Mouse (Mus musculus) liver, embryonic 12.5 days (tissue): Measurements from ENCODE around the gene Kcnk3. TPM values are rescaled to one million over a fixed set of nuclear protein-coding genes. Genes with fewer than 3 reads are reported as not detected.
A peak's percentile ranks its signal among the peaks of the same experiment; 100 is the strongest.

Source experiments
- ATAC-seq: fragments of 200-750 bp; cut with Nextera tagmentation; 2 replicates; pipeline ENCODE4 v1.8.0; 2017; ENCODE audit warnings: moderate number of reproducible peaks, mild to moderate bottlenecking, moderate library complexity
- H3K27ac ChIP-seq: fragments of 300-500 bp; sonication (generic); 2 replicates; pipeline ENCODE4 v1.5.1; 2016; ENCODE audit warnings: mild to moderate bottlenecking
- H3K27me3 ChIP-seq: fragments of 300-500 bp; sonication (generic); replicated peaks from 2 replicates; pipeline ENCODE4 v1.6.1; 2016; ENCODE audit warnings: mild to moderate bottlenecking, moderate library complexity
- H3K36me3 ChIP-seq: fragments of 300-500 bp; sonication (generic); 2 replicates; pipeline ENCODE4 v1.6.1; 2016; ENCODE audit warnings: mild to moderate bottlenecking, moderate library complexity
- H3K4me1 ChIP-seq: fragments of 300-500 bp; sonication (generic); 2 replicates; pipeline ENCODE4 v1.6.1; 2016
- H3K4me2 ChIP-seq: fragments of 300-500 bp; sonication (generic); 2 replicates; pipeline ENCODE4 v1.6.1; 2016; ENCODE audit warnings: mild to moderate bottlenecking, moderate library complexity
- H3K4me3 ChIP-seq: fragments of 300-500 bp; sonication (generic); 2 replicates; pipeline ENCODE4 v1.5.1; 2016; ENCODE audit warnings: mild to moderate bottlenecking, moderate library complexity
- H3K9ac ChIP-seq: fragments of 300-500 bp; sonication (generic); 2 replicates; pipeline ENCODE4 v1.6.1; 2016; ENCODE audit warnings: mild to moderate bottlenecking, moderate library complexity
- H3K9me3 ChIP-seq: fragments of 300-500 bp; sonication (generic); replicated peaks from 2 replicates; pipeline ENCODE4 v1.6.1; 2016; ENCODE audit warnings: mild to moderate bottlenecking, moderate library complexity
- WGBS: fragments of 180-500 bp; shearing (Covaris S2); methylation state at CpG from one replicate; pipeline ENCODE4 v1.1.7; 2016; ENCODE audit not compliant: insufficient replicate concordance; 5-methylcytosine and 5-hydroxymethylcytosine counted together
- polyA plus RNA-seq: library from polyadenylated mRNA; unstranded; fragments of >200 nt; fragmentation: Nextera tagmentation; extraction: Ambion mirVana; gene quantifications from 2 replicates; pipeline ENCODE4 v1.2.1, GENCODE M21; 2016

Gene Kcnk3
- polyA plus RNA-seq, 1 experiment from 2014 or later, result 0.08 TPM

DNA sequence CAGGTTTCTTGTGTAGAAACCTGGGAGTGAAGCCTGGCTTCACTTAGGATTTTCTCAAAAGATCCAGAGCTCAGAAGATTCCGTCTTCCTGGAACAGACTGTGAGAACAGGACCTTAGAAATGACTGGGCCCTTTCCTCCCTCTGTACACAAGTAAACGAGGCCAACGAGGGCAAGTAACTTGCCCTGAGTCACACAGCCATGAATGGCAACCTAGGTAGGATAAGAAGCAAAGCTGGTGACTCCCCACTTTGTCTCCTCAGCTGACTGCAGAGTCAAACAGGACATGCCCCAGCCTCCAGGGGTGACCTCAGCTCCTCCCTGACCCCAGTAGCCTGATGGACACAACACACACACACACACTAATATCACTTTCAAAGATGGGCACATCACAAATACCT is 37.4 kb downstream of the Kcnk3 start:
- H3K4me3 ChIP-seq, result no peak overlapping the region
- H3K36me3 ChIP-seq, result no peaks in the 10 kb centered on the region
- no peak overlapping the region for H3K27ac ChIP-seq
- peaks cover 70% of the 10 kb centered on the region for H3K27me3 ChIP-seq
- no peak overlapping the region for H3K4me2 ChIP-seq
- H3K9me3 ChIP-seq, result no peaks in the 10 kb centered on the region
- H3K4me1 ChIP-seq, result peaks cover 13% of the 10 kb centered on the region
- H3K9ac ChIP-seq, result no peak overlapping the region
- 48% methylated on average over 3 of the region's 3 CpGs for WGBS
- ATAC-seq, result no peak

DNA sequence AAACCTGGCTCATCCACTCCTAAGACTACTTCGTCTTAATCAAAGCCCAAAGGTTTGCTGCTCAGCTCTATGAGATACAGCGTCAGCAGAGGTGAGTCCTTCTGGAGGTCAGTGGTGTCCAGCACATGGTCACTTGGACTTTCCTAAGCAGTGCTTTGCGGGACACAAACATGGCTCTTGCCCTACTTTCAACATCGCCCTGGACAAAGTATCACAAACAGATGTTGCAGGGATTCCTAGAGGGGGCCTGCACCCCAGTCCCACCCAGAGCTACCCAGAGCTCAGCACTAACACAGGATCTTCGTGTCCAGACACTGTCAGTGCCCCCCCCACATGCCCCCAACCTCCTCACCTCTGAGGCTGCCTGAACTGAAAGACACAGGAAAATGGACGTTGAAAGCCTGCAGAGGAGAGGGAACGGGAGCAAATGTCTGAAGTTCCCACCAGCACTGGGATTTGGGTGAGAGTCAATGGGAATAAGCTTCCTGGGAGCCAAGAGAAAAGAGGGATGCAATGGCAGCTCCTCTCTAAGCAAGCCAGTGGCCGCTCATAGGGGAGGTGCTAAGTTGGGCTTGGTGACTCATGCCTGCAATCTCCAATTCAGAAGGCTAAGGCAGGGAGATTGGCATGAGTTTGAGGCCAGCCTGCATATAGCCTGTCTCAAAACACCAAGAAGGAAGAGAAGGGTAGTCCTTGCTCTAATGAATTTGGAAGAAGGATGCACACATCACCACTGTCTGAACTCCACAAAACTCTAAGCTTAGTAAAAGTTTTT is 38.5 kb downstream of the Kcnk3 start:
- Histone ChIP-seq H3K9ac (no peak overlapping the region), H3K9me3 (no peaks in the 10 kb centered on the region), H3K4me2 (no peak overlapping the region), H3K27me3 (peaks cover 68% of the 10 kb centered on the region), H3K36me3 (no peaks in the 10 kb centered on the region), H3K4me1 (peaks cover 13% of the 10 kb centered on the region), H3K4me3 (no peak overlapping the region), H3K27ac (no peak overlapping the region)
- 58% methylated on average over 8 of the region's 8 CpGs for WGBS
- no peak for ATAC-seq

DNA sequence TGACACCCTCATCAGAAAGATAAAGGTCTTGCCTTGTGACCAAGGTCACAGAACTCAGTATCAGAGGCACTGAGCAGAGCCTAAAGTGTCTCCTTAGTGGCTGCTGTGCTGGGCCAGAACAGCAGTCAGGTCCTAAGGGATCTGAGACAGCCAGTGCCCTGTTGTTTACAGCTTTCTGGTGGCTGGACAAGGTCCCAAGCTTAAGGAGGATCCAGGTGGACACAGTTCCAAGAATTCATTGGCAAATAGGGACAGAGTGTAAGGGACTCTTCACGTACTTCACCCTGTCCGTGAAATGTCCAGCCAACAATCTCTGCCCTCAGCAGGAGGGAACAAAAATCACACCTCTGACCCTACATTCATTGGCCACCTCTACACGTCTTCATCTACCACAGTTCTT is 40.5 kb downstream of the Kcnk3 start:
- H3K4me3 ChIP-seq, result no peak overlapping the region
- ATAC-seq, result no peak
- H3K36me3 ChIP-seq, result no peaks in the 10 kb centered on the region
- WGBS, result 60% methylated on average over 3 of the region's 3 CpGs
- peaks cover 48% of the 10 kb centered on the region for H3K27me3 ChIP-seq
- no peak overlapping the region for H3K9ac ChIP-seq
- no peaks in the 10 kb centered on the region for H3K4me1 ChIP-seq
- no peak overlapping the region for H3K4me2 ChIP-seq
- H3K27ac ChIP-seq, result no peak overlapping the region
- H3K9me3 ChIP-seq, result no peaks in the 10 kb centered on the region

DNA sequence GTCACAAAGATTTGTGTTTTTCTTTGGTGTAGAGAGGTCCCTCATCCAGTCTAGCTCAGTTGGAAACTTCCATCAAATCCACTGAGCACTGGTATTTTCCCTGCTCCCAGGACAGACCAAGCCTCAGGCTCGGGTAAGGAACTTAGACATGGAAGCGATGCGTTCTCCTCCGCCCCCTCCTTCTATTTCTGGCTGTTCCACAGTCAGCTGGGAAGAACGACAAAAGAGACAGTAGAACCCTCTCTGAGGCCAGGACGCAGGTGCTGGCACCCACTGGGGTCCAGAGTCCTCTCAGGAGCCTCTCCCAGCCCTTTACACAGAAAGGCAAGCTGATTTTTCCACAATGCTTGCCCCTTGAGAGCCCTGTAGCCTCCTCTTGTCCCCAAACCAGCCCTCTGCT is 42.4 kb downstream of the Kcnk3 start:
- H3K36me3 ChIP-seq, result no peaks in the 10 kb centered on the region
- no peak overlapping the region for H3K27ac ChIP-seq
- H3K4me3 ChIP-seq, result no peak overlapping the region
- 59% methylated on average over 6 of the region's 6 CpGs for WGBS
- H3K4me2 ChIP-seq, result no peak overlapping the region
- H3K4me1 ChIP-seq, result no peaks in the 10 kb centered on the region
- no peak overlapping the region for H3K9ac ChIP-seq
- no peak for ATAC-seq
- H3K9me3 ChIP-seq, result no peaks in the 10 kb centered on the region
- peaks cover 40% of the 10 kb centered on the region for H3K27me3 ChIP-seq

DNA sequence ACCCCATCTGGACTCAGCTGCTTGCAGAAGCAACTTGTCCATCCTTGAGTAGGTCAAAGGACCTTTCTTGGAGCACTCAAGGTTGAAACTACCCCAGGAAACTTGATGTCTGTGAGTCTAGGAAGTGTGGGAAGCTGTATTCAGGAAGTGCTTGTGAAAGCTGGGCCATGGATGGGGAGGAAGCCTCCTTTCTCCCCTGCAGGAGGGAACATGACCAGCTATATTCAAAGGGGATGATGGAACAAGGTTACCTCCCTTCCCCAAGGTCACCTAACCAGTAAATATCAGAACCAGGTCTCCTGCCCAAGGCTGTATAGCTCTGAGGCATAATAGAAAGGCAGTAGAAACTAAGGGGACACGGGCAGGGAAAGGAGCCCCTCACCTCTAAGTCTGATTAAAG is 44.2 kb downstream of the Kcnk3 start:
- no peak overlapping the region for H3K27ac ChIP-seq
- H3K36me3 ChIP-seq, result no peaks in the 10 kb centered on the region
- no peak for ATAC-seq
- no peaks in the 10 kb centered on the region for H3K9me3 ChIP-seq
- no peak overlapping the region for H3K4me3 ChIP-seq
- H3K9ac ChIP-seq, result no peak overlapping the region
- H3K4me1 ChIP-seq, result no peaks in the 10 kb centered on the region
- peaks cover 38% of the 10 kb centered on the region for H3K27me3 ChIP-seq
- no peak overlapping the region for H3K4me2 ChIP-seq
- 39% methylated on average over 1 of the region's 1 CpGs for WGBS

DNA sequence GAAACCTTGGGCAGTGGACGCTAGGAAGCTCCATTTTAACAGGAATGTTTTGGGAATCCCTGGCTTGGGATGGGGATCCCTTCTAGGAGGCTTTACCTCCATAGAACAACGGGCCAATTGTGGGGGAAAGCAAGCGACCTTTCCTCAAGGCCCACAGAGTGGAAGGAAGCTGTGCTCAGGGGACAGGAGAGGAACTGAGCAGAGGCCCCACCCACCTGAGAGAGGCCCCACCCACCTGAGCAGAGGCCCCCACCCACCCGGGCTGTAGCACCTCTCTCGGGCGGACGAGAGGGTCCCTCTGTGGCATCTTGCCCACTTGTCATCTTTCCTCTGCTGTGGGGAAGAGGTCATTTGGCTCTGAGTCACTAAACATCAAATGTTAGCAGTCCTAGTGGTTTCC is 49.0 kb downstream of the Kcnk3 start:
- 31% methylated on average over 7 of the region's 7 CpGs for WGBS
- no peak overlapping the region for H3K9ac ChIP-seq
- no peak overlapping the region for H3K27ac ChIP-seq
- no peak for ATAC-seq
- H3K4me3 ChIP-seq, result no peak overlapping the region
- H3K4me2 ChIP-seq, result no peak overlapping the region
- peaks cover 36% of the 10 kb centered on the region for H3K27me3 ChIP-seq
- H3K36me3 ChIP-seq, result no peaks in the 10 kb centered on the region
- peaks cover 5% of the 10 kb centered on the region for H3K4me1 ChIP-seq
- no peaks in the 10 kb centered on the region for H3K9me3 ChIP-seq

DNA sequence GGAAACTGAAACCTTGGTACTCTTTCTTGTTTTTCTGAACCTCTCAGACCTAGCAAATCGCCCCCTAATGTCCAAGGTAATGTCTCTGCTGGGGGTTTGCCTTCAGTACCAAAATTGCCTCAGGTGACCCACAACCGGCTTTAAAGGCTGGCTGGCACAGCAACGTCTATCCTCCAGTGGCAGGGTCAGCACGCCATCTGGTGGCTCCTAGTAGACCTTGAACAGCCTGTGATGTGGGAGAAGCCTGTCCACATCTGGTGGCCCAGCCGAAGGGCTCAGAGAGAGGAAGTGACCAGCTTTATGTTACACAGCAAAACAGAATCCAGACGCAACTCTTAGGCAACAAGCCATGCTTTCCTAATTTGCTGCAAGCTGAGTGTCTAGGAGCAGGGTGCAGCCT is 50.1 kb downstream of the Kcnk3 start:
- Histone ChIP-seq H3K27ac (no peak overlapping the region), H3K36me3 (no peaks in the 10 kb centered on the region), H3K4me2 (no peak overlapping the region), H3K4me1 (peaks cover 5% of the 10 kb centered on the region), H3K27me3 (peaks cover 41% of the 10 kb centered on the region), H3K9ac (no peak overlapping the region), H3K9me3 (no peaks in the 10 kb centered on the region), H3K4me3 (no peak overlapping the region)
- ATAC-seq, result no peak
- 1% methylated on average over 6 of the region's 6 CpGs for WGBS

DNA sequence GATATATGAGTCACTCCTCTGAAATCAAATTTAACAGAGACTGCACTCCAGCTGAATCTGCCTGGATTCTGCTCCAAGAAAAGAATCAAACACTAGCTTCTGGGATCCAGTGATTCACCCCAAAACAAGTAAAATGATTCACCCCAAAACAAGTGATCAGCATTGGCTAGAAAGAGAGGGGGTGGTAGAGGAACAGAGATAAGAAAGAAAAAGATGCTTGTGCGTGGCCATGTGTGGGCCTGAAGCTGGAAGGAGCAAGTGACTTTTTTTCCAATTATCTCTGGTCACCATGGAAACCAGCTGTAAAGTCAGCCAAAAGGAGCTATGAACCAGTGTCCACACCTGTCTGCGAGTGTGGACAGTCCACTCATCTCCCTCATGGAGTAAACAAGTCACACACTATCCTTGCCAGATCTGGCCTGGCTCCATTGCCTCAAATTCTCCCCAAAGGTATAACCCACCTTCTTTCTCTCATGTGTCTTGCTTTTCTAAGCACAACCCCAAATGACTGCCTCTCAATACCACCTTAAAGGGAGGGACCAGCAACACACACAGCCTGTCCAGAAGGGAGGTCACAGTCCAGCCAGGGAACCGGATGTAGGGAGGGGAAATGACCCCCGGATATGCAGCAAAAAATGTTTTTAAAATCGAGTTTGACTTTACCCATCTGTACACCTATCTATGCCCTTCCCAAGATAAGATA is 55.7 kb downstream of the Kcnk3 start:
- Histone ChIP-seq H3K4me2 (no peak overlapping the region), H3K27me3 (peaks cover 18% of the 10 kb centered on the region), H3K9ac (no peak overlapping the region), H3K4me3 (no peak overlapping the region), H3K36me3 (no peaks in the 10 kb centered on the region), H3K4me1 (peaks cover 22% of the 10 kb centered on the region), H3K27ac (no peak overlapping the region), H3K9me3 (no peaks in the 10 kb centered on the region)
- ATAC-seq, result no peak
- WGBS, result 39% methylated on average over 5 of the region's 5 CpGs

DNA sequence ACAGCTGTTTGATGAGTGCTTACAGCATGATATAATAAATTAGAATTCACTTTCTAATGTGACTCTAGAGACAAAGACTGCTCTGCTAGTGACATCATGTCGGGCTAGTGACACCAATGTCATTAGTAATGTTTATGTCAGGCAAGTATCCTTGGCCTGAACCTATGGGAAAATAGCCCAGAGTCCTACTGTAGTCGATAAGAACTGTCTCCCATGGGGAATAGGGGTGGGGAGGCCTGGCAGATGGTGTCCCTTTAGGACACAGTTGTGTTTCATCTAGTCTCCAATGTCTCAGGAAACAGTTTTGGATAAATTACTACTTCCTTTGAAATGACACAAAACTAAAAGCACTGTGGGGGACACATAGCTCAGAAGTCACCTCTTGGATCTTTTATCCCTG is 58.1 kb downstream of the Kcnk3 start:
- no peak overlapping the region for H3K9ac ChIP-seq
- no peak overlapping the region for H3K27ac ChIP-seq
- H3K36me3 ChIP-seq, result no peaks in the 10 kb centered on the region; the same call in 1 of the 2 replicates
- H3K9me3 ChIP-seq, result no peaks in the 10 kb centered on the region
- 60% methylated on average over 2 of the region's 2 CpGs for WGBS
- H3K27me3 ChIP-seq, result peaks cover 5% of the 10 kb centered on the region
- H3K4me1 ChIP-seq, result peaks cover 40% of the 10 kb centered on the region
- no peak overlapping the region for H3K4me2 ChIP-seq
- ATAC-seq, result no peak
- H3K4me3 ChIP-seq, result no peak overlapping the region

DNA sequence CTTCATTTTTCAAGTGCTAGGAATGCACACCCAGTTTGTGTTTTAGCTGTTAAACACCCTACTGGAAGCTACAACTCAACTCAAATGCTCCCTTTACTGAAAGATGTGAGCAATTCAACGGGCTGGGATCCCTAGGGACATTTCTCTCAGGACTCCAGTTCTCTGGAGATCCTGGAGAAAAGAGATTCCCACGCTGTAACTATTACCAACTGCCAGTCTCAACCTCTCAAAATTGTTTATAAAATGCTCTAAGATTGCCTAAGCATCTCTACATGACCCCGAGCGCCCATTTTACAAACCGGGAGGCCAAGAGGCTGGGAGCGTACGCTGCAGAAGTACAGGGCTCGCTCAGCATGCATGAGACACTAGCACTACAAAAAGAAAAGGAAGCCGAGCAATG is 59.4 kb downstream of the Kcnk3 start:
- Histone ChIP-seq H3K9me3 (no peaks in the 10 kb centered on the region), H3K27ac (no peak overlapping the region)
- 25% methylated on average over 9 of the region's 9 CpGs for WGBS

DNA sequence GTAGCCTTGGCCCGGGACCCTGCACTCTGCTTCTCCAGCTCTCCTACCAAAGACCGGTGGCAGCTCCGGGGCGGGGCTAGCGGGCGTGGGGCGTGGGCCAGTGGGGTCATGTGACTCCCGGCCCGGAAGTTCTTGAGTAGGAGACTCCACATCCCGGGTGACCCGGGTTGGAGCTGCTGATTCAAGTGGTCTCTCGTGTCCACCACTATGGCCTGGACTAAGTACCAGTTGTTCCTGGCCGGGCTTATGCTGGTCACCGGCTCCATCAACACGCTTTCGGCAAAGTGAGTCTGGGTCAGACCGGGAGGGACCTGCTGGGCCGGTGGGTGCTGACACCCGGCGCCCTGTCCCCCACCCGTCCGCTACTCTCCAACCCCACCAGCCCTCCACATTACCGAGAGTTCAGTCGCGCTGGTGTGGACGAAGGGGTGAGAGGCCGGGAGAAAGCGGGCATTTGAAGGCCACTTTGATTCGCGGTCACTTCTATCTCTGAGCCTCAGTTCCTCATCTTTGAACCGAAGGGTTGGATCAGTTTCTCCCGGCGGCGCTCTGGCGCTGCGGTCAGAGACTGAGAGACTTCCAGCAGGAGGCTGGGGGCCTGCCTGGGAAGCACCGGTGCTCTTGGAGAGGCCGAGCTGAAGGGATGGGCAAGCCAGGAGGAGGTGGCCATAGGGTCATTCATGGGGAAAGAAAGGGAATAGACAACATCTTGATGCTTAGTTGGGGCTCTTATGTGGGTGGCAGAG is 60.0 kb downstream of the Kcnk3 start, which contains the start of gene Slc35f6:
Slc35f6 (plus strand) TSS at position 119 of the 746 bp plus-strand sequence.
- peaks cover 41% of the 10 kb centered on the region for H3K4me1 ChIP-seq
- peaks cover 10% of the 10 kb centered on the region; the same call in 1 of the 2 replicates for H3K36me3 ChIP-seq
- WGBS, result under 1% methylated on average over 35 of the region's 38 CpGs
- H3K27me3 ChIP-seq, result no peaks in the 10 kb centered on the region
- H3K27ac ChIP-seq, result peak within 1 kb of the TSS; percentile 32; the same call in 1 of the 2 replicates
- peak within 1 kb of the TSS; percentile 89 for H3K4me3 ChIP-seq
- peak within 1 kb of the TSS; percentile 90 for H3K4me2 ChIP-seq
- no peaks in the 10 kb centered on the region for H3K9me3 ChIP-seq
- ATAC-seq, result peak; percentile 92
- H3K9ac ChIP-seq, result peak within 1 kb of the TSS; percentile 81

More for the DNA sequence above, 59.4 kb downstream of the Kcnk3 start:
- Histone ChIP-seq H3K4me1 (peaks cover 41% of the 10 kb centered on the region), H3K36me3 (peaks cover 7% of the 10 kb centered on the region; the same call in 1 of the 2 replicates), H3K4me3 (peak overlapping the region; percentile 89), H3K4me2 (peak overlapping the region; percentile 90), H3K27me3 (peaks cover 2% of the 10 kb centered on the region), H3K9ac (peak overlapping the region; percentile 81)
- peak; percentile 10; the same call in 1 of the 2 replicates for ATAC-seq

DNA sequence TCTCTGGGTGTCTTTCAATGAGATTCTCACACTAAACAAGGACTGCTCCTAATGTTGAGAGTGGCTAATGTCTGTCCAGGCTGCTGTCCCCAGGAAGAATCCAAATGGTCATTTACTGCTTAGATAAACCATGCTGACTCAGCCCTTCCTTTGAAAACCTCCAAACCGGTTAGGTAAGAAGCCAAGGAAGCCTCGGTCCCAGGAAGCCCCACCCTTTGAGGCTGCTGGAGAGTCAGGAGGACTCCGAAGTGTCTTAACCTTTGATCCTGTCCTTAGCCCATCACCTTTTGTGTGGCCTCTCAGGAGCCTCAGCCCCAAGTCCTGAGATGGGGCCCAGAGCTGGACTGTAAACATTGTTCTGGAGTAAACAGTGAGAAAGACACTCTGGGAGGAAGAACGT is 61.6 kb downstream of the Kcnk3 start:
- Histone ChIP-seq H3K4me1 (peaks cover 38% of the 10 kb centered on the region), H3K4me2 (peak overlapping the region; percentile 90; the same call in 1 of the 2 replicates), H3K36me3 (peaks cover 15% of the 10 kb centered on the region), H3K27ac (no peak overlapping the region), H3K9me3 (no peaks in the 10 kb centered on the region), H3K27me3 (no peaks in the 10 kb centered on the region), H3K9ac (no peak overlapping the region), H3K4me3 (peak overlapping the region; percentile 89; the same call in 1 of the 2 replicates)
- WGBS, result 54% methylated on average over 4 of the region's 4 CpGs
- no peak for ATAC-seq
